Mouse (Mus musculus): ENCODE measurements around the gene Olfr1133.

DNA sequence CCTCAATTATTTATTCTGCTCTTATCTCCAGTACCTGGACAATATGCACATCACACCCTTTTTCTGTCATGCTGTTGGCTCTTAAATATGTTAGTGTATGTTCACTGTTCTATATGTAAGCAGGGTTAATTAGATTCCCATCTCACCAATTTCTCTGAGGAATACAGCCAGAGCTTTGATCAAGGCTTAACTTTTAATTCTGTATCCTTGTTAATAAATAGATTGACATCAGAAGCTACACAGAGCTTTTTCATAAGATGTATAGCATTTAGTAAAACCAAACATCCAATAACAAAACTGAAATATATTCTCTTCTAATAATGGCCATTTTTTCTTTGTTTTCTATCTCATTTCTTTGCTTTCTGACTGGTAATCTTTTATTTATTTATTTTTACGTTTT is 26.4 kb upstream of the Olfr1133 start, which contains the start of gene Olfr1135:
- TF ChIP-seq CTCF (IDR thresholded peaks at IDR 0.05; ENCODE audit: low read depth, low read length) = no peak
- TF ChIP-seq POLR2A (IDR thresholded peaks at IDR 0.05; ENCODE audit: extremely low read depth, insufficient read depth, low read length) = no peak
